Mouse (Mus musculus): ENCODE data around the gene Saxo1. TPM values are rescaled to one million over a fixed set of nuclear protein-coding genes. Genes with fewer than 3 reads are reported as not detected.

Gene Saxo1
- total RNA-seq, 2 experiments from 2014 or later, result not detected

- no peak for DNase-seq (ENCODE audit: low spot score in 2 of 2)
Measured at GRCm38 (mm10) chr4:86425581-86425980, 132.5 kb downstream of the Saxo1 start.

DNA sequence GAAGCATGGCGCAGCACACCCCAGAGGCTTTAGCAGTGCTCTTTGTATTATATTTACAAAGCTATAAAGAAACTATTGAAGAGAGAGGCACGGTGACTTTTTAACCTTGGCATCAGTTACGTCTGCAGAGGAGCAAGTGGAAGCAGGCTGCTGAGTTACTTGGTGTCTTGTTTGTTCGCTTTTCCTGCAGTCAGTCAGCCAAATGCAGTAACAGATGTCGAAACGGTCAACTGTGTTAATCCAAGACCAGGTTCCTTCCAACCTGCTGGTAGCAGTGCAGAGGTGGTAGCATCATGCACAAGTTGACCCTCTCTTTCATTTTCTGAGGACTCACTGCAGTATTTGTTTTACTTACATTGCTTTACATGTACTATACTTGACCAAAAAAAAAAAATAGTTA lies 135.5 kb downstream of the Saxo1 start:
- DNase-seq (ENCODE audit: low spot score in 2 of 2), result no peak

- DNase-seq (ENCODE audit: low spot score in 2 of 2), result peak in 1 of 2 experiments; percentile 19
Measured at GRCm38 (mm10) chr4:86416401-86417025, 141.6 kb downstream of the Saxo1 start.

DNA sequence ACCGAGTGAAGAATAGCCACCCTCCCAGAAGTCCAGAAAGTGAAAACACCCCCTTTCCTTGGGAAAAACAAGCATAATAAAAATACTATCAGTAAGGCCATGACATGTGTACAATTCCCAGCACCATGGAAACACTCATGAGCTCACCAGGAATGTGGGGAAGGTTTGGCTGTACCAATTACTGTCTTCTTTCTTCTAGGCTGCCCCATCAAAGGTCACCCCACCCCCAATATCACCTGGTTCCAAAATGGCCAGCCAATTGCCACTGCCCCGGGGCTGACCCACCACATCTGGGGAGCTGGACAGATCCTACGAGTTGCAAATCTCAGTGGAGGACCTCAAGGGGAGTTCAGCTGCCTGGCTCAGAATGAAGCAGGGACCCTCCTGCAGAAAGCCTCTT lies 144.7 kb downstream of the Saxo1 start:
- no peak for DNase-seq (ENCODE audit: low spot score in 2 of 2)

GRCm38 (mm10) chr4:86410946-86411345 lies 147.2 kb downstream of the Saxo1 start:
- DNase-seq (ENCODE audit: low spot score in 2 of 2), result no peak

- DNase-seq (ENCODE audit: low spot score in 2 of 2), result no peak
Measured at GRCm38 (mm10) chr4:86408421-86408820, 149.7 kb downstream of the Saxo1 start.

GRCm38 (mm10) chr4:86407200-86407527 lies 151.0 kb downstream of the Saxo1 start:
- no peak for DNase-seq (ENCODE audit: low spot score in 2 of 2)

DNA sequence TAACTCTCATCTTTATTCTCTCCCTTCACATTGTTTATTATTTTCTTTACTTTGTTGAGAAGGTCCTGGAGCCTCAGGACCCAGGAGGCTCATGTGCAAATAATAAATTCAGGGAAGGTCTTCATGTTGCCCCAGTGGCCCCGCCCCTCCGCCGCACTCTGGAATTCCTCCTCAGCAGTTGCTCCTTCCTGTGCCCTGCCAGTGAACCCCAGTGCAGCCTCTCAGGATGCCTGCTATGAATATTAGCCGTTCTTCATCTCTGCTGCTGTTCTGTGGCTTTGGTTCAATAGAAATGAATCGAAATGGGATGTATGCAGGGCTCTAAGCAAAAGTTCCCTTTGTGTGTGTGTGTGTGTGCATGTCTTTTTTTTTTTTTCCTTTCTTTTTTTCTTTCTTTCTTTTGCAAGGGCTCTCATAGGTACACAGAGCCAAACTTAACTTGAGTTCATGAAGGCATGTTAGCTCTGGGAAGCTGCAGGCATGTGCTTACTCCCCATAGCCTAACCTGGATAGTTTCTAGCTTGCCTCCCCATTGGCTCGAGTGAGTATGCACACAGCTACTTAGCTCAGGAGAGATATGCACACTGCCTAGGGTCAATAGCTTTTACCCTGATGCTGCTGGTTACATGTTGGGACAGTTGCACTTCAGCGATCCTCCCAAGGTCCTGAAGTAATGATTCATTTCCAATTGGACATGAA lies 151.5 kb downstream of the Saxo1 start:
- no peak for DNase-seq (ENCODE audit: low spot score in 2 of 2)

GRCm38 (mm10) chr4:86401116-86401515 lies 157.0 kb downstream of the Saxo1 start:
- DNase-seq (ENCODE audit: low spot score in 2 of 2), result no peak

- no peak for DNase-seq (ENCODE audit: low spot score in 2 of 2)
Measured at GRCm38 (mm10) chr4:86397470-86397869, 160.7 kb downstream of the Saxo1 start.

GRCm38 (mm10) chr4:86396672-86397288 lies 161.3 kb downstream of the Saxo1 start:
- DNase-seq (ENCODE audit: low spot score in 2 of 2), result no peak

DNA sequence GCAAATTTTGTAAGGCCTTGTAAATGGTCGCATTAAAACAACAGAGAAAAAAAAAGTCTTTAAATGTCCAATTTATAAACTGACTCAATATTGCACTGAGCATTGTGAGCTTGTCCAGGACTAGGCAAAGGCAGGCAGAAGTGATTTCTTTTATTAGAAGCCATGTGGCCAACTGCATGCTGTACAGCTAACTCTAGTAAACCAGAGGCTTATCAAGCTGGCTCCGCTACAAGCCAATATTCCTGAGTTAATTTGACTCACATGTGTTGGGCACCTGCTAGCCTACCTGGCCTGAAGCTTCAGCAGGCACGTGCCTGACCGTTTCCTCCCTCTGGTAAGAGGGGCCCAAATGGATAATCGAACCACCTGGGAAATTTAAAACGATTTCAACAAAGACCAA lies 162.5 kb downstream of the Saxo1 start:
- no peak for DNase-seq (ENCODE audit: low spot score in 2 of 2)

Other genes with a start within 250 kb of the Saxo1 start
- 100 to 1,000 TPM; 133 to 156 TPM for gene Rraga, start 17.3 kb upstream of the Saxo1 start, total RNA-seq (2021)
- gene Haus6, start 53.7 kb upstream of the Saxo1 start, total RNA-seq (2021), result 1 to 10 TPM; 7.3 to 8.5 TPM
- 10 to 100 TPM; 17.3 to 18.0 TPM for gene Plin2, start 111.7 kb upstream of the Saxo1 start, total RNA-seq (2021)
- gene Dennd4c, start 190.2 kb upstream of the Saxo1 start, total RNA-seq (2021), result 10 to 100 TPM; 13.0 to 14.8 TPM

Data from layer of hippocampus, postnatal 10 days (tissue).